Mouse (Mus musculus) liver, embryonic 14.5 days (tissue): ENCODE results near the gene Acer2.
A peak's percentile ranks its signal among the peaks of the same experiment; 100 is the strongest.

ENCODE experiments used
- CTCF ChIP-seq: IDR thresholded peaks from 2 replicates; pipeline ENCODE4 v1.5.1; 2016; ENCODE audit warnings: antibody characterized with exemption, low read depth, control low read depth
- EP300 ChIP-seq: IDR thresholded peaks from 2 replicates; pipeline ENCODE4 v1.6.1; 2016; ENCODE audit warnings: antibody characterized with exemption, low read depth

GRCm38 (mm10) chr4:86884945-86885344, 10.7 kb downstream of the Acer2 start:
- TF ChIP-seq CTCF (peak; percentile 77), EP300 (no peak)
